Mouse (Mus musculus) liver, adult 2 months (tissue): ENCODE data around the gene Cdca4. TPM values are rescaled to one million over a fixed set of nuclear protein-coding genes. Genes with fewer than 3 reads are reported as not detected.

Source experiments
- DNase-seq: peaks from one replicate; pipeline ENCODE4 v3.0.0-alpha.2; 2011; ENCODE audit warnings: low read depth, low spot score; ENCODE audit errors: extremely low read depth
- H3K27ac ChIP-seq: fragments of 200-500 bp; replicated peaks from 2 replicates; pipeline ENCODE4 v1.5.1; 2012; ENCODE audit warnings: low read depth, mild to moderate bottlenecking, control low read depth, inconsistent platforms, low read length; ENCODE audit not compliant: insufficient read depth
- H3K27me3 ChIP-seq: fragments of 200-500 bp; 2 replicates; pipeline ENCODE4 v1.6.1; 2012; ENCODE audit warnings: mild to moderate bottlenecking, moderate library complexity, low read length, inconsistent platforms; ENCODE audit not compliant: control insufficient read depth, insufficient read depth
- H3K36me3 ChIP-seq: fragments of 200-500 bp; 2 replicates; pipeline ENCODE4 v1.6.1; 2012; ENCODE audit warnings: low read length, inconsistent platforms; ENCODE audit not compliant: control insufficient read depth, insufficient read depth
- H3K4me1 ChIP-seq: fragments of 200-500 bp; 2 replicates; pipeline ENCODE4 v1.6.1; 2011; ENCODE audit warnings: low read length; ENCODE audit not compliant: control insufficient read depth, insufficient read depth
- H3K4me3 ChIP-seq: fragments of 200-500 bp; 2 replicates; pipeline ENCODE4 v1.5.1; 2011; ENCODE audit warnings: low read depth, mild to moderate bottlenecking, control low read depth, low read length, moderate library complexity; ENCODE audit not compliant: insufficient read depth
- H3K79me2 ChIP-seq: fragments of 200-500 bp; 2 replicates; pipeline ENCODE4 v1.6.1; 2012; ENCODE audit warnings: inconsistent platforms, mild to moderate bottlenecking, low read length, moderate library complexity; ENCODE audit not compliant: control insufficient read depth, insufficient read depth
- H3K9ac ChIP-seq: fragments of 200-500 bp; 2 replicates; pipeline ENCODE4 v1.6.1; 2012; ENCODE audit warnings: low read depth, mild to moderate bottlenecking, control low read depth, inconsistent platforms, low read length
- CTCF ChIP-seq: fragments of 200-500 bp; IDR thresholded peaks from 2 replicates; pipeline ENCODE4 v1.5.1; 2011; ENCODE audit warnings: low read depth, low read length, control low read depth
- POLR2A ChIP-seq: fragments of 200-500 bp; IDR thresholded peaks from 2 replicates; pipeline ENCODE4 v1.6.1; 2011; ENCODE audit warnings: low read length, control low read depth; ENCODE audit not compliant: insufficient read depth; ENCODE audit errors: extremely low read depth
- WGBS: fragments of 180-500 bp; shearing (Covaris S2); methylation state at CpG from one replicate; pipeline ENCODE4 v1.1.7; 2018; 5-methylcytosine and 5-hydroxymethylcytosine counted together
- polyA plus RNA-seq: library from polyadenylated mRNA; depleted of rRNA; stranded (reverse); fragments of >200 nt; gene quantifications from 2 replicates; pipeline ENCODE4 v1.2.3, GENCODE M21; 2012
- total RNA-seq: library from RNA; depleted of rRNA; stranded (reverse); fragments of >200 nt; gene quantifications from 2 replicates; pipeline ENCODE4 v1.2.3, GENCODE M21; 2014

Cdca4 gene
- total and polyA plus RNA-seq, 2 experiments: 3.5 to 5.0 TPM

DNA sequence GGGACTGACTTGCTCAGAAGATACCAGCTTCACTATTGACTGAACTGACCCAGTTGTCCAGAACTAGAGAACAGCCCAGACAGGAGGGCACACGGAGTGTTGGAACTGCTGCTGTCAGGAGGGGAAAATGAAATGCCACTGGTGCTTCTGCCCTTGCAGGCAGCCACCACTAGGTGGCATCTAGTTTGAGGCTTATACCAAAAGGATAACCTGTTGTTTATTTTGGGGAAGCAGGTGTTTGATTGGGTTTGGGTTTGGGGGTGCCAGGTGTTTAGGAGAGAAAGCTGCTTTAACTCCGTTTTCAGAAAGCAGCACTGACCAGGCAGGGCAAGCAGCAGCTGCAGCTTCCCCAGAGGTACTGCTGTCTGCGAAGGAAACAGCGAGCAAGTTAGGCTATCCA lies 12.9 kb downstream of the Cdca4 start:
- peak; percentile 78 for TF ChIP-seq CTCF
- TF ChIP-seq POLR2A: no peak
- H3K4me3 ChIP-seq: no peak overlapping the region
- H3K9ac ChIP-seq: no peak overlapping the region
- DNase-seq: no peak
- H3K4me1 ChIP-seq: no peaks in the 10 kb centered on the region
- no peak overlapping the region for H3K27ac ChIP-seq
- WGBS: 57% methylated on average over 4 of the region's 4 CpGs
- H3K27me3 ChIP-seq: no peaks in the 10 kb centered on the region
- peaks cover 2% of the 10 kb centered on the region; the same call in 1 of the 2 replicates for H3K36me3 ChIP-seq
- no peaks in the 10 kb centered on the region for H3K79me2 ChIP-seq

DNA sequence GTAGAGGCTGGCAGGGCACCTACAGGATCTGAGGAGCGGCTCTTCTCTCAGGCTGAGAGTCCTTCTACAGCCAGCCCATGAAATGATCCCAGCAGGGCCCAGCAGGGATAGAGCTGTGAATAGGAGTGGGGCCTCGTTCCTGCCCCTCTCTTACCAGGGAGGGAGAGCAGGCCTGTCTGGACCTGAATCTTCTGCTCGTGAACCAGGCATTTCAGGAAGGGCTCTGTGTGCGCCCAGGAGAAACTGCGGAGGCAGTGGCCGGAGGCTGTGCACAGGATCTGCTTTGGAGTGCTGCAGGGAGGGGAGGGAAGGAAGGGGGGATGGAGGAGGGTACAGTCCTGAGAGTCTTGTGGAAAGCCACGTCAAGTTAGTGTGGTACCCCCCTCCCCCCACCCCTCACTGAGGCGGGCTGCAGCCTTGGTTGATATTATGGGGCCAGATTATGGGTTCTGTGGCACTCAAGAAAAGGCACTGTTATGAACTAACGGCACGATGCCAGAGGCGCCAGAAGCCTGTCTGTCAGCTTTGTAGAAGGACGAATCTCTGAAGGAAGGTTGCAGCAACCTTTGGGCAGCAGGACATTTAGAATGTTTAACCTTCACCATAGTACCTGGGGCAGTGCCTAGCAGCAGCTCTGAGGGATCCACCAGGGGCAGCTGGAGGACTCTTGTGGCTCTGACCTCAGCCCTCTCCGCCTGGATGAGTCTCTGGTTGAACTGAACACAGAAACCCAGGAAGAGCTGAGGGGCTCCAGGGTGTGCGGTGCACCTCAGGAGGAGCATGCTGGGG lies 14.3 kb downstream of the Cdca4 start:
- Histone ChIP-seq H3K9ac (no peak overlapping the region), H3K27me3 (no peaks in the 10 kb centered on the region), H3K36me3 (no peaks in the 10 kb centered on the region), H3K4me3 (no peak overlapping the region), H3K79me2 (no peaks in the 10 kb centered on the region), H3K4me1 (no peaks in the 10 kb centered on the region), H3K27ac (no peak overlapping the region)
- 87% methylated on average over 14 of the region's 14 CpGs for WGBS
- no peak for DNase-seq
- TF ChIP-seq CTCF (no peak), POLR2A (no peak)

DNA sequence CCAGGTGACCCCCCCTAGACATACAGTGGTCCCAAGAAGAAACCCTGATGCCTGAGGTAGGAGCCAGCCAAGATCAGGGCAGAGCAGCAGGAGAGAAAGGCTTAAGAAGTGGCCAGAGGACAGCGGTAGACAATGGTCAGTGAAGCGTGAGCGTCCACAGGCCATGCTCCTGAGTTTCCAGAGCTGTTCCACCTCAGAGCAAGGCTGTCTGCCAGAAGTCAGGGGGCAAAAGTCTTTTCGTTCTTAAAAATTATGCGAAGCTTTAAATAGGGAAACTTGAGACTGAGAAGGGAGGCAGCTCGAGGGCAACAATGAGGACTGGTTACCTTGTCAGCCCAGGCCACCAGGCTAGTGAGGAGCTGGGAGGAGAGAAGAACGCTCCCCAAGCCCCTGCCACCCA lies 15.9 kb downstream of the Cdca4 start:
- 95% methylated on average over 7 of the region's 7 CpGs for WGBS
- Histone ChIP-seq H3K27me3 (no peaks in the 10 kb centered on the region), H3K27ac (no peak overlapping the region), H3K9ac (no peak overlapping the region), H3K79me2 (no peaks in the 10 kb centered on the region), H3K36me3 (no peaks in the 10 kb centered on the region), H3K4me3 (no peak overlapping the region), H3K4me1 (no peaks in the 10 kb centered on the region)
- DNase-seq: no peak
- TF ChIP-seq CTCF (no peak), POLR2A (no peak)

DNA sequence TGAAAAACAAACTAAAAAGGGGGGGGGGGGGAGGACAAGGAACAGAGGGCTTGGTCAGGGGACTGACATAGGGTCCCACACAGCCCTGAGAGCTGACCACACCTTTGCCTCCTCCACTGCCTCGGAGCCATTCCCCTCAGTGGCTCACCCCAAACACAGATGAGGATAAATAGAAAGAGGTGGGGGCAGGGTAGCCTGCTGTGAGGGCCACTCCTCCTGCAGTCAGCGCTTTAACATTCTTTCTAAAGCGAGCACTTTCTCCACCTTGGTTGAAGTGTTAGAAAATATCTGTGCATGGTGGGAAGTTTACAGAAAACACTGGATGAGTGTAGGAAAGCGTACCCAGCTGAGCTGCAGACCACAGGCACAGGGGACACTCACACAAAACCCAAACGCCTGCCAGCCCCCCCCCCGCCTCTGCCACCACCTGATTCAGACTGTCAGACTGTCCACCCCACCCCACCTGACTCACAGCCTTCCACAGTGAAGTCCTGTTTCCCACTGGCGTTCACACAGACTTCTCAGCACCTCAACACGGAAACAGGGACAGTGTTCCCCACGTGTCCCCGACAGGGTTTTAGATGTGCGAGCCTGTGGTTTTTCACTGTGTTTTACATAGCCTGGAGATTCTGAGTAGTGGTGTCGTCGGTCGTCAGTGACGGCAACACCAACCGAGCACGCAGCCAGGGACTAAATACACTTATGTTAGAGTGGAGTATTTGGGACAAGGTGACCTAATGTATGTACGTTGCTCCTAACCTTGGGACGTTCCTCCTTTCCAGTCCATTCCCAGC lies 18.9 kb downstream of the Cdca4 start:
- no peaks in the 10 kb centered on the region for H3K79me2 ChIP-seq
- H3K9ac ChIP-seq: no peak overlapping the region
- WGBS: 75% methylated on average over 19 of the region's 19 CpGs
- H3K4me3 ChIP-seq: no peak overlapping the region
- TF ChIP-seq CTCF (no peak), POLR2A (no peak)
- H3K27ac ChIP-seq: no peak overlapping the region
- H3K27me3 ChIP-seq: no peaks in the 10 kb centered on the region
- DNase-seq: no peak
- H3K4me1 ChIP-seq: no peaks in the 10 kb centered on the region
- no peaks in the 10 kb centered on the region for H3K36me3 ChIP-seq

DNA sequence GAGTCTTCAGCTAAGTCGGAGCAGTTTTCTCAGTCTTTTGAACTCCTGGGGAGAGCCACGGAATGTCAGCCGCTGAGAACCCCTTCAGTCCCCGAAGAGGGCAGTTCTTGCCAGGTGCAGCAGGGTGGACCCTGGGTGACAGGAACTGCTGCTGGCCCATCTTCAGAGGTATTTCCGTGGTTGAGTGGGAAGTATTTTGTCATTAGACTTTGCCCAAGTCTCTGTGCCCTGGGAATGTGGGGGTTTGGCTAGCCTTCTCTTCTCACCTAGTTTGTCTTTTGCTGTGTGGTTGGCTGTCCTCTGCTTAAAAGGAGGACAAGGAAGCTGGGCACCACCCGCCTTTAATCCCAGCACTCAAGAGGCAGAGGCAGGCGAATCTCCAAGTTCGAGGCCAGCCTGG lies 19.6 kb downstream of the Cdca4 start:
- Histone ChIP-seq H3K9ac (peak overlapping the region; percentile 35; the same call in 1 of the 2 replicates), H3K27ac (no peak overlapping the region), H3K36me3 (no peaks in the 10 kb centered on the region), H3K4me1 (no peaks in the 10 kb centered on the region), H3K4me3 (peak overlapping the region; percentile 61; the same call in 1 of the 2 replicates), H3K79me2 (no peaks in the 10 kb centered on the region), H3K27me3 (no peaks in the 10 kb centered on the region)
- no peak for TF ChIP-seq POLR2A
- TF ChIP-seq CTCF: no peak
- WGBS: 21% methylated on average over 8 of the region's 8 CpGs
- no peak for DNase-seq
